Mouse (Mus musculus): ENCODE data around the gene Ebpl. TPM values are rescaled to one million over a fixed set of nuclear protein-coding genes. Genes with fewer than 3 reads are reported as not detected.
A peak's percentile ranks its signal among the peaks of the same experiment; 100 is the strongest.

Ebpl gene
- polyA plus RNA-seq, 1 experiment from 2014 or later, result 13.8 TPM

DNA sequence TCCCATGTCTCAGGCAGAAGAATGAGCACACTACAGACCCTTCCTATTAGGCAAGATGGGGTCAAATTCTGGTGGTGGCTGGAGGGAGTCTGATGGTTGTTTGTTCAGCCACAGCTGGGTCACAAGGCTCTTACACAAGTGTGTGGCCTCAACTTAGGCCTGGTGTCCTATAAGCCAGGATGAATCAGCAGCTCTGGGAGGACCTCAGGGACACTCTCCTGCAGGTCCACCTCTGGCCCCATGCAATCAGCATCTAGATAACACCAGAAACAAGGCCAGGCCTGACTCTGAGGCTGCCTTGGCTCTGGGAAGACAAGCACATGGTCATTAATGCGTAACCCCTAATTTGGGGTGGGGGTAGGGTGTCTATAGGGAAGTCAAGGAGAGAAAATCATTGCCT lies 39.5 kb downstream of the Ebpl start:
- TF ChIP-seq EP300 (IDR thresholded peaks at IDR 0.05; ENCODE audit: low read depth) (peak; percentile 54; the same call in 1 of the 2 replicates), CTCF (IDR thresholded peaks at IDR 0.05; ENCODE audit: low read depth) (no peak)
- peak; percentile 96 for ATAC-seq
- DNase-seq, result peak; percentile 37

DNA sequence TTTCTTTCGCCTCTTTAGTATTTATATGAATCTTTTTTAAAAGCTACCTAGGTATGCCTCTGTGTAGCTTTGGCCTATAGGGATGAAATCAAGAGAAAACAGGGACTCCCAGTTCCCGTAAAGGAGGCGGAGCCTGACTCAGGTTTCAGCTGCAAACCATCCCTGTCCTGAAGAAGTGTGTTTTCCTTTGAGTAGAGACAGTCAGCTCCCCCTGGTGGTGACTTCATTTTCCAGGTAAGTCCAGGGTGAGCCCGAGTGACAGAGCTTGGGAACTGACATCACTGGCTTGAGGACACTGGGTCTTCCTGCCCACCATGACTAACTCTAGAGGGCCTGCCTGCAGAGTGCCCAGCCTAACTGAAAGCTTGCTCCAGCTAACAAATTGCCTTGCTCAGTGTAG lies 43.4 kb downstream of the Ebpl start:
- H3K27me3 ChIP-seq (ENCODE audit: insufficient read depth, low read length), result no peaks in the 10 kb centered on the region
- peak; percentile 57 for DNase-seq
- WGBS (ENCODE audit: insufficient replicate concordance), result 39% methylated on average over 4 of the region's 4 CpGs

More for the DNA sequence above, 39.5 kb downstream of the Ebpl start:
- no peak overlapping the region for H3K9ac ChIP-seq (replicated peaks)
- H3K27ac ChIP-seq (ENCODE audit: low read depth), result peak overlapping the region; percentile 51; the same call in 1 of the 2 replicates
- 80% methylated on average over 1 of the region's 1 CpGs for WGBS (ENCODE audit: insufficient replicate concordance)
- H3K4me2 ChIP-seq (ENCODE audit: low read depth, low read length), result no peak overlapping the region
- no peaks in the 10 kb centered on the region for H3K9me3 ChIP-seq (ENCODE audit: low read length)
- H3K36me3 ChIP-seq (replicated peaks; ENCODE audit: insufficient read depth, low read length), result no peaks in the 10 kb centered on the region
- no peak overlapping the region for H3K4me3 ChIP-seq (ENCODE audit: low read depth, low read length)
- no peaks in the 10 kb centered on the region for H3K27me3 ChIP-seq (ENCODE audit: insufficient read depth, low read length)
- peaks cover 2% of the 10 kb centered on the region; the same call in 1 of the 2 replicates for H3K4me1 ChIP-seq (ENCODE audit: insufficient read depth)

DNA sequence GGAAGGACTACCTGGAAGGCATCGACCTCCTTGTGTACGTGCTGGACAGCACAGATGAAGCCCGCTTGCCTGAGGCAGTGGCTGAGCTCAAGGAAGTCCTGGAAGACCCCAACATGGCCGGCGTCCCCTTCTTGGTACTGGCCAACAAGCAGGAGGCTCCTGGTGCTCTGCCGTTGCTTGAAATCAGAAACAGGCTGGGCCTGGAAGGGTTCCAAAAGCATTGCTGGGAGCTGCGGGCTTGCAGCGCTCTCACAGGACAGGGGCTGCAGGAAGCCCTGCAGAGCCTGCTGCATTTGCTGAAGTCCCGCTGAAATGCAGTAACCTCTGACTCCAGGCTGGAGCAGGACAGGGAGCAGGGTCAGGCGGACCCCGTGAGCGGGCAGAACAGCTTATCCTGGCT lies 49.3 kb downstream of the Ebpl start:
- WGBS (ENCODE audit: insufficient replicate concordance), result 29% methylated on average over 12 of the region's 12 CpGs
- Histone ChIP-seq H3K27ac (ENCODE audit: low read depth) (peak overlapping the region; percentile 73), H3K36me3 (replicated peaks; ENCODE audit: insufficient read depth, low read length) (no peaks in the 10 kb centered on the region), H3K27me3 (ENCODE audit: insufficient read depth, low read length) (no peaks in the 10 kb centered on the region), H3K4me1 (ENCODE audit: insufficient read depth) (no peaks in the 10 kb centered on the region), H3K4me2 (ENCODE audit: low read depth, low read length) (peak overlapping the region; percentile 54), H3K4me3 (ENCODE audit: low read depth, low read length) (peak overlapping the region; percentile 25; the same call in 1 of the 2 replicates), H3K9ac (replicated peaks) (0 out of 2 replicates have a peak overlapping the region, but pooled peaks have one; percentile 13), H3K9me3 (ENCODE audit: low read length) (no peaks in the 10 kb centered on the region)
- DNase-seq (peak; percentile 32), ATAC-seq (no peak)
- TF ChIP-seq CTCF (IDR thresholded peaks at IDR 0.05; ENCODE audit: low read depth) (no peak), EP300 (IDR thresholded peaks at IDR 0.05; ENCODE audit: low read depth) (no peak)

More for the DNA sequence above, 43.4 kb downstream of the Ebpl start:
- Histone ChIP-seq H3K4me3 (ENCODE audit: low read depth, low read length) (no peak overlapping the region), H3K9ac (replicated peaks) (no peak overlapping the region), H3K36me3 (replicated peaks; ENCODE audit: insufficient read depth, low read length) (no peaks in the 10 kb centered on the region), H3K4me2 (ENCODE audit: low read depth, low read length) (no peak overlapping the region), H3K9me3 (ENCODE audit: low read length) (no peaks in the 10 kb centered on the region), H3K27ac (ENCODE audit: low read depth) (no peak overlapping the region), H3K4me1 (ENCODE audit: insufficient read depth) (peaks cover 2% of the 10 kb centered on the region; the same call in 1 of the 2 replicates)
- TF ChIP-seq CTCF (IDR thresholded peaks at IDR 0.05; ENCODE audit: low read depth) (peak; percentile 74), EP300 (IDR thresholded peaks at IDR 0.05; ENCODE audit: low read depth) (no peak)
- ATAC-seq, result no peak

DNA sequence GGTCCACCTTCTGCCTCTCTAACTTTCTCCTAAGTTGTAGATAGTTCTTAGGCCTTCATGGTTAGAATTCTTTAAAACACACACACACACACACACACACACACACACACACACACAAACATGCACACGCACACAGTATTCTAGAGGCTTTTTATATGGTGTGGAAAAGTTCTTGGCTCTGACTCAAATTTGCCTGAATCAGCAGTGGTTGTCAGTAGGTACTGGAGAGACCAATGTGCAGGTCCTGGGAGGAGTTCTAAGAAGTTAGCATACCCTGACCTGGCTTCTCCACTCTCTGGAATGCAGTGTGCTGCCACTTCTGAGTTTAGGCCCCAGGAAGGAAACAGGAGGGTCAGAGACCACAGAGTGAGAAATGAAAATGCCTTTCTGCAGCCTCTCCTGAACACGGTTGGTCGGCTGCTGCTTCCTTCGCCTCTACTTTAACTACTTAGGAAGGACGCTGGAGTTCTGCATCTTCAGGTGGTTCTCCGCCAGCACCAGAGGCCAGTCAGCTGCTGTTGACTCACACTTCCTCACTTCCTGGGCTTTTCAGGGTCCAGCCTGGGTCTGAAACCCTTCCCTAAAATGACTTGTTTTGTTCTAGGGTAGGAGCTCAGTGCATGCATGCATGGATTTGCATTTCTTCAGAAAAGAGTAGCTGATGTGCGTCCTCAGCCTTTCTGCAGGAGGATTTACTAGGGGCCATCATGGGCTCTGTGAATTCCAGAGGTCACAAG lies 50.0 kb downstream of the Ebpl start:
- no peaks in the 10 kb centered on the region for H3K4me1 ChIP-seq (ENCODE audit: insufficient read depth)
- TF ChIP-seq CTCF (IDR thresholded peaks at IDR 0.05; ENCODE audit: low read depth) (no peak), EP300 (IDR thresholded peaks at IDR 0.05; ENCODE audit: low read depth) (no peak)
- DNase-seq, result no peak
- H3K27ac ChIP-seq (ENCODE audit: low read depth), result peak overlapping the region; percentile 73
- no peaks in the 10 kb centered on the region for H3K9me3 ChIP-seq (ENCODE audit: low read length)
- H3K9ac ChIP-seq (replicated peaks), result no peak overlapping the region
- peak overlapping the region; percentile 54 for H3K4me2 ChIP-seq (ENCODE audit: low read depth, low read length)
- peak; percentile 21; the same call in 1 of the 2 replicates for ATAC-seq
- no peaks in the 10 kb centered on the region for H3K36me3 ChIP-seq (replicated peaks; ENCODE audit: insufficient read depth, low read length)
- peak overlapping the region; percentile 25; the same call in 1 of the 2 replicates for H3K4me3 ChIP-seq (ENCODE audit: low read depth, low read length)
- WGBS (ENCODE audit: insufficient replicate concordance), result 50% methylated on average over 7 of the region's 7 CpGs
- H3K27me3 ChIP-seq (ENCODE audit: insufficient read depth, low read length), result no peaks in the 10 kb centered on the region

DNA sequence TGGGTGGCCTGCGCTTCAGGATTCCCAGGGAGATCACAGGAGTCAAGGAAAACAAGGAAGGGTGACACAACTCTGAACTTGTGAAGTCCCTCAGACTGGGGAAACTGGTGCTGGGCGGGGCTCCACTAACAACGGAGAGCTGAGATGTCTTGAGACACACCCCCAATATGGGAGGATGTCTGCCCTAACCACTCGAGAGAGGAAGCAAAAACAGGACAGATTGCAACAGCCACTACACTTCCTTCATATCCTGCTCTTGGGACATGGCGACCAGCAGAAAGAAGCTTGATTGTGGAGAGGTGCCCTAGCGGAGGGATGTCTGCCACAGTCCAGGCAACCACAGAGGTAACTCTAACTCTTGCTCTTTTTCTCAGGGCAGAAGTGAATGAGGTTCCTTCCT lies 50.6 kb downstream of the Ebpl start, which contains the start of gene Arl11:
Arl11 (plus strand) TSS at position 161 of the 400 bp plus-strand sequence.
- H3K4me3 ChIP-seq (ENCODE audit: low read depth, low read length), result peak within 1 kb of the TSS; percentile 25; the same call in 1 of the 2 replicates
- WGBS (ENCODE audit: insufficient replicate concordance), result 25% methylated on average over 6 of the region's 6 CpGs
- DNase-seq, result peak; percentile 53

DNA sequence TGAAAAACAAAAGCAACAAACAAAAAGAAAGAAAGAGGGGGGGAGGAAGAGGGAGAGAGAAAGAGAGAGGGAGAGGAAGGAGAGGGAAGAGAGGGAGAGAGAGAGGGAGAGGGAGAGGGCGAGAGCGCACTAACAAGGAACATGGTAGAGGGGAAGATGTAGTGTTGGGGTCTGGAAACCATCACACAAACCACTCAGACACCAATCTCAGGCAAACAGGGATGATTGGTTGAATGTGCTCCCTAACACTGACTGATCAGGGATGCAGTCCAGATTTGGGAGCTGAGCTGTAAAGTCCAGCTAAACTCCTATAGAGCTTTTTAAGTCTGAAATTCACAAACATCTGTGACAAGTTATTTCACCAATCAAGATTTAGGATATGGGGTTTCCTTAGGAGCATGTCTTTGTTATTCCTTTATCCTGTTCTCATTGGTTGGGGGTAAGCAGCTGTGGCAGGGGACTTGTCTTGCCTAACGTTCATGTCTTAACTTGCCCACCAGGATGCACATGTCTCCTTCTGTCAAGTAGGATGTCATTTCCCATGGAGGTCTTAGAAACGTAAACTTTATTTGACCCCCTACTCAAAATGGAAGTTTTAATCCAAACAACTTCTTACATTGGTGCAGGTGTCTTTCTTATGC lies 56.1 kb downstream of the Ebpl start:
- Histone ChIP-seq H3K4me3 (ENCODE audit: low read depth, low read length) (no peak overlapping the region), H3K36me3 (replicated peaks; ENCODE audit: insufficient read depth, low read length) (no peaks in the 10 kb centered on the region), H3K9ac (replicated peaks) (no peak overlapping the region), H3K4me2 (ENCODE audit: low read depth, low read length) (no peak overlapping the region), H3K4me1 (ENCODE audit: insufficient read depth) (no peaks in the 10 kb centered on the region), H3K27ac (ENCODE audit: low read depth) (no peak overlapping the region), H3K27me3 (ENCODE audit: insufficient read depth, low read length) (no peaks in the 10 kb centered on the region), H3K9me3 (ENCODE audit: low read length) (no peaks in the 10 kb centered on the region; the same call in 1 of the 2 replicates)
- TF ChIP-seq CTCF (IDR thresholded peaks at IDR 0.05; ENCODE audit: low read depth) (no peak), EP300 (IDR thresholded peaks at IDR 0.05; ENCODE audit: low read depth) (no peak)
- no peak for ATAC-seq
- no peak for DNase-seq
- 75% methylated on average over 4 of the region's 4 CpGs for WGBS (ENCODE audit: insufficient replicate concordance)

More for the DNA sequence above, 50.6 kb downstream of the Ebpl start, which contains the start of gene Arl11:
- Histone ChIP-seq H3K9me3 (ENCODE audit: low read length) (no peaks in the 10 kb centered on the region), H3K9ac (replicated peaks) (no peak within 1 kb of the TSS), H3K4me1 (ENCODE audit: insufficient read depth) (no peaks in the 10 kb centered on the region), H3K27ac (ENCODE audit: low read depth) (peak within 1 kb of the TSS; percentile 73), H3K4me2 (ENCODE audit: low read depth, low read length) (peak within 1 kb of the TSS; percentile 54), H3K36me3 (replicated peaks; ENCODE audit: insufficient read depth, low read length) (no peaks in the 10 kb centered on the region), H3K27me3 (ENCODE audit: insufficient read depth, low read length) (no peaks in the 10 kb centered on the region)
- ATAC-seq, result peak; percentile 75
- TF ChIP-seq EP300 (IDR thresholded peaks at IDR 0.05; ENCODE audit: low read depth) (no peak), CTCF (IDR thresholded peaks at IDR 0.05; ENCODE audit: low read depth) (peak; percentile 10; the same call in 1 of the 2 replicates)

All from liver, postnatal 0 days (tissue).